Mouse (Mus musculus) cerebellum, adult 2 months (tissue): ENCODE results near the gene Shank2. TPM values are rescaled to one million over a fixed set of nuclear protein-coding genes. Genes with fewer than 3 reads are reported as not detected.

Experiments used
- DNase-seq, 2 experiments: peaks; one replicate each; pipeline ENCODE4 v3.0.0; 2021
- H3K27ac ChIP-seq: fragments of 200-500 bp; 2 replicates; pipeline ENCODE4 v1.5.1; 2012; ENCODE audit warnings: low read length, control low read depth, inconsistent platforms; ENCODE audit not compliant: insufficient read depth
- H3K27me3 ChIP-seq: fragments of 200-500 bp; 2 replicates; pipeline ENCODE4 v1.6.1; 2012; ENCODE audit warnings: inconsistent platforms, mild to moderate bottlenecking, low read length, moderate library complexity; ENCODE audit not compliant: control insufficient read depth, insufficient read depth
- H3K4me1 ChIP-seq: fragments of 200-500 bp; 2 replicates; pipeline ENCODE4 v1.6.1; 2011; ENCODE audit warnings: low read length; ENCODE audit not compliant: control insufficient read depth, insufficient read depth
- H3K4me3 ChIP-seq: fragments of 200-500 bp; replicated peaks from 2 replicates; pipeline ENCODE3; 2011; ENCODE audit warnings: mild to moderate bottlenecking, low read depth, low read length, control low read depth; ENCODE audit not compliant: insufficient read depth
- CTCF ChIP-seq: fragments of 200-500 bp; IDR thresholded peaks from 2 replicates; pipeline ENCODE4 v1.5.1; 2011; ENCODE audit warnings: low read depth, mild to moderate bottlenecking, control low read depth, low read length, moderate library complexity, borderline replicate concordance; ENCODE audit not compliant: insufficient read depth
- POLR2A ChIP-seq: fragments of 200-500 bp; IDR thresholded peaks from 2 replicates; pipeline ENCODE4 v1.6.1; 2011; ENCODE audit warnings: low read length, control low read depth, borderline replicate concordance; ENCODE audit not compliant: insufficient read depth
- WGBS: fragments of 180-500 bp; shearing (Covaris S2); methylation state at CpG from one replicate; pipeline ENCODE4 v1.1.7; 2018; 5-methylcytosine and 5-hydroxymethylcytosine counted together
- polyA plus RNA-seq: library from polyadenylated mRNA; depleted of rRNA; stranded (reverse); fragments of >200 nt; gene quantifications from 2 replicates; pipeline ENCODE4 v1.2.3, GENCODE M21; 2012

Shank2 gene
- polyA plus RNA-seq, 1 experiment, result 46.3 TPM

GRCm38 (mm10) chr7:144250791-144251190 is 249.1 kb downstream of the Shank2 start:
- H3K4me3 ChIP-seq, result no peak overlapping the region
- no peaks in the 10 kb centered on the region for H3K4me1 ChIP-seq
- DNase-seq, result no peak
- H3K27ac ChIP-seq, result no peak overlapping the region
- no peaks in the 10 kb centered on the region for H3K27me3 ChIP-seq
- 65% methylated on average over 4 of the region's 4 CpGs for WGBS
- no peak for TF ChIP-seq POLR2A
- TF ChIP-seq CTCF, result no peak

GRCm38 (mm10) chr7:144251250-144251649 is 249.5 kb downstream of the Shank2 start:
- H3K27ac ChIP-seq, result no peak overlapping the region
- H3K4me1 ChIP-seq, result no peaks in the 10 kb centered on the region
- WGBS, result 45% methylated on average over 6 of the region's 6 CpGs
- H3K27me3 ChIP-seq, result no peaks in the 10 kb centered on the region
- TF ChIP-seq CTCF (no peak), POLR2A (no peak)
- no peak overlapping the region for H3K4me3 ChIP-seq
- DNase-seq, result no peak

- Histone ChIP-seq H3K27ac (no peak overlapping the region), H3K27me3 (no peaks in the 10 kb centered on the region), H3K4me3 (no peak overlapping the region), H3K4me1 (no peaks in the 10 kb centered on the region)
- DNase-seq, result no peak
- TF ChIP-seq POLR2A (no peak), CTCF (no peak)
- 42% methylated on average over 8 of the region's 8 CpGs for WGBS
Measured at GRCm38 (mm10) chr7:144254674-144255246, 253.0 kb downstream of the Shank2 start.

GRCm38 (mm10) chr7:144257821-144258220 is 256.1 kb downstream of the Shank2 start:
- H3K4me3 ChIP-seq, result no peak overlapping the region
- no peak overlapping the region for H3K27ac ChIP-seq
- DNase-seq, result no peak
- 76% methylated on average over 7 of the region's 7 CpGs for WGBS
- H3K4me1 ChIP-seq, result no peaks in the 10 kb centered on the region
- H3K27me3 ChIP-seq, result no peaks in the 10 kb centered on the region
- TF ChIP-seq CTCF (no peak), POLR2A (no peak)

GRCm38 (mm10) chr7:144258332-144258731 is 256.6 kb downstream of the Shank2 start:
- H3K4me3 ChIP-seq, result no peak overlapping the region
- no peak for TF ChIP-seq POLR2A
- TF ChIP-seq CTCF, result no peak
- DNase-seq, result no peak
- 34% methylated on average over 4 of the region's 4 CpGs for WGBS
- H3K4me1 ChIP-seq, result no peaks in the 10 kb centered on the region
- H3K27me3 ChIP-seq, result no peaks in the 10 kb centered on the region
- H3K27ac ChIP-seq, result no peak overlapping the region

- 76% methylated on average over 6 of the region's 6 CpGs for WGBS
- TF ChIP-seq POLR2A (no peak), CTCF (no peak)
- H3K27ac ChIP-seq, result no peak overlapping the region
Measured at GRCm38 (mm10) chr7:144262666-144263065, 260.9 kb downstream of the Shank2 start.

GRCm38 (mm10) chr7:144266745-144267144 is 265.0 kb downstream of the Shank2 start:
- no peak for DNase-seq
- 78% methylated on average over 7 of the region's 7 CpGs for WGBS
- Histone ChIP-seq H3K27me3 (no peaks in the 10 kb centered on the region), H3K27ac (no peak overlapping the region), H3K4me3 (no peak overlapping the region), H3K4me1 (peaks cover 9% of the 10 kb centered on the region)
- TF ChIP-seq CTCF, result no peak
- no peak for TF ChIP-seq POLR2A

More at GRCm38 (mm10) chr7:144262666-144263065, 260.9 kb downstream of the Shank2 start:
- no peaks in the 10 kb centered on the region for H3K27me3 ChIP-seq
- H3K4me1 ChIP-seq, result no peaks in the 10 kb centered on the region
- no peak overlapping the region for H3K4me3 ChIP-seq
- no peak for DNase-seq

- 72% methylated on average over 7 of the region's 7 CpGs for WGBS
- TF ChIP-seq POLR2A (no peak), CTCF (no peak)
- H3K4me3 ChIP-seq, result no peak overlapping the region
- no peak overlapping the region for H3K27ac ChIP-seq
- H3K4me1 ChIP-seq, result peaks cover 10% of the 10 kb centered on the region
- no peaks in the 10 kb centered on the region for H3K27me3 ChIP-seq
- no peak for DNase-seq
Measured at GRCm38 (mm10) chr7:144268329-144268728, 266.6 kb downstream of the Shank2 start.

- TF ChIP-seq POLR2A (no peak), CTCF (no peak)
- Histone ChIP-seq H3K4me3 (no peak overlapping the region), H3K27ac (no peak overlapping the region), H3K4me1 (peaks cover 10% of the 10 kb centered on the region), H3K27me3 (no peaks in the 10 kb centered on the region)
- 66% methylated on average over 4 of the region's 4 CpGs for WGBS
- DNase-seq, result no peak
Measured at GRCm38 (mm10) chr7:144268778-144269177, 267.1 kb downstream of the Shank2 start.
